Mouse (Mus musculus) left cerebral cortex, postnatal 4 days (tissue): ENCODE measurements at regions not wholly inside any gene's neighbourhood (a gene's known extent, or its start where the extent isn't known, plus 50 kb on each side); places are given as distances from the start of the nearest gene placed in this dataset.

Experiments used
- DNase-seq: peaks from one replicate; pipeline ENCODE4 v3.0.0-alpha.2; 2022
- intact Hi-C: fragments of 180-260 bp; cut with DNase I; formaldehyde crosslinking; loops from one replicate; pipeline ENCODE4 v1.15.1; 2025

DNA sequence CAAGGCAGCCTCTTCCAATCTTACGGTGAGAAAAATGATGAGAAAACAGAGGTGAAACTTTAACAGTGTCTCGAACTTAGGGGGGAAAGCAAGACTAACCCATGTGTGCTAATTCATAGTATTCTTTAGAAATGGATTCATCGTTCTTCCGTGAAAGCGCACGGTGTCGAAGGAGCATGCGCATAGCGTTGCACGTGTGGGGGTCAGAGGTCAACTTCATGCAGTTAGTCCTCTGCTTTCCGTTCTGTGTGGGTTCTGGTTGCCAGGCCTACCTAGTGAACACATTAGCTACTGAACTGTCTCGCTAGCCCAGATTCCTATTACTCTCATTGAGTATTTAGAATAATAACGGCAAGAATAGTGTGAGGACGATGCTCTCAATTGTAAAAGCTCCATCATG is 74.7 kb upstream of the Kcnk2 start:
- intact Hi-C loops: no loop called here
- DNase-seq: no peak

DNA sequence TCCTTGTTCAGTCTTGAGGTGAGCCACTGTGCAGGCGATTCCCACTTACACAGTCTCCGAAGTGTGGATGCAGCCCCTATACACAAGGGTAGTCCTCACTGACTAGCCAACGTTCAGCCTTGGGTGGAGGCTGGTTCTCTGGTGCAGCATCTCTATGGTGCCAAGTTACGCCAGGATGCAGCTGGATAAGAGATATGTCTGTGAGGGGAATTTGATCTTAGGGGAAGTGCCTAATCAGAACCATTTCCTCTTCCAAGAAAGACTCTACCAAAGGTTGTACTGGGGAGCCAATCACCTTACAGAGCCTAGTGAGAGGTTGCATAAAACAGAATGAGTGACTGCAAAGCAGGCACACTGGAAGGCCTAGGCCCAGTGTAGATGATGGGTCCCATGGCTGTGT is 71.0 kb upstream of the Kcnk2 start:
- intact Hi-C loops: no loop called here
- no peak for DNase-seq

DNA sequence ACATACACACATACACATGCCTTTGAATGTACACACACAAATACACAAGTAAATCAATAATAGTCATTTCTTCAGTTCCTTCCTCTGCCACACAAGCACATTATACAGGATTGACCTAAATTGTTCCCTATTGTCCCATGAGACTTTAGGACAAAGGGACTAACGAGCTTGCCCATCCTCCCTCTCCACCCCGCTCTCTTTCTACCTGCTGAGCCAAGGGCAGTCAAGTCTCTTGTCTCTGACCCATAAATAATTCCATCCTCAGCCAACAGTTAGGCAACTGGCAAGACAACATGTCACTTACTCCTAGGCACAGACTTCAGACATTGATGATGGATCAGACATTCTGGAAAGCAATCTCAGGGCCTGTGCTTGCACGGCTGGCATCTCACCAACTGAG is 56.3 kb upstream of the Kcnk2 start:
- intact Hi-C loops: no loop called here
- DNase-seq: no peak
